Mouse (Mus musculus) heart, postnatal 4 days (tissue): ENCODE measurements around the gene Cd200r3. TPM values are rescaled to one million over a fixed set of nuclear protein-coding genes. Genes with fewer than 3 reads are reported as not detected.

Experiments
- DNase-seq: peaks from one replicate; pipeline ENCODE4 v3.0.0; 2021
- total RNA-seq, 2 experiments: library from RNA; stranded (reverse); gene quantifications; 2 replicates each; pipeline ENCODE4 v1.2.3; 2021

Gene Cd200r3
- under 1 TPM; 0.32 to 0.57 TPM for total RNA-seq

DNA sequence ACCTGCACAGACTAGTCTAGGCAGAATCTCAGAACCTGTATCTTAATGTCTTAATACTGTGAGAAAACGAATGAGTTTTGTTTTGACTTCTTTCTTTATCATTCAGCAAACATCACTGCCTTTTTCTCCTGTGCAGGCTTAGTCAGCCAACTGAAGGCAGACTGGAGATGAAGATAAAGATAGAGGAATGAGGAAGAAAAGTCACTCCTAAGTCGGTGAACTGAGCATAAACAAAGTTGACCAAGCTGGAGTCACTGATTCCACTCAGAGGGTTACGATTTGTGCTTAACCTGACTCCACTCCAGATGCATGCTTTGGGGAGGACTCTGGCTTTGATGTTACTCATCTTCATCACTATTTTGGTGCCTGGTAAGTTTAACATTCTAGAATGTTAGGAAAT, at the start of gene Cd200r3:
TSS of gene Cd200r3 (plus strand) at position 211 of the 400 bp plus-strand sequence.
- no peak for DNase-seq

DNA sequence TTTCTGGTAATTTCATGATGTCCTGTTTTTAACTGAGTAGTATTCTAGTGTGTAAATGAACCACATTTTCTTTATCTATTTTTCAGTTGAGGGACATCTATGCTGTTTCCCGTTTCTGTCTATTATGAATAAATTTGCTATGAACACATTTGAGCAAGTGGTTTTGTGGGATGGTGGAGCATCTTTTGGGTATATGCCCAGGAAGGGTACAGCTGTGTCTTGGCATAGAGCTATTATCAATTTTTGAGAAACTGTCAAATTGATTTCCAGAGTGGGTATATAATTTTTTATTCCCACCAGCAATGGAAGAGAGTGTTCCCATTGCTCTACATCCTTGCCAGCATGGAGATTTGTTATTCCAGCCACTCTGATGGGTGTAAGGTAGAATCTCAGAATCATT, 11.5 kb upstream of the Cd200r3 start:
- DNase-seq: no peak

GRCm38 (mm10) chr16:44951360-44952114, 8.1 kb downstream of the Cd200r3 start:
- DNase-seq: no peak

- DNase-seq: no peak
Observed at GRCm38 (mm10) chr16:44962296-44962695, 18.8 kb downstream of the Cd200r3 start.

- DNase-seq: no peak
Observed at GRCm38 (mm10) chr16:44962777-44963176, 19.3 kb downstream of the Cd200r3 start.

- DNase-seq: no peak
Observed at GRCm38 (mm10) chr16:44964526-44965374, 21.3 kb downstream of the Cd200r3 start.

- DNase-seq: no peak
Observed at GRCm38 (mm10) chr16:44965428-44965827, 21.9 kb downstream of the Cd200r3 start.

DNA sequence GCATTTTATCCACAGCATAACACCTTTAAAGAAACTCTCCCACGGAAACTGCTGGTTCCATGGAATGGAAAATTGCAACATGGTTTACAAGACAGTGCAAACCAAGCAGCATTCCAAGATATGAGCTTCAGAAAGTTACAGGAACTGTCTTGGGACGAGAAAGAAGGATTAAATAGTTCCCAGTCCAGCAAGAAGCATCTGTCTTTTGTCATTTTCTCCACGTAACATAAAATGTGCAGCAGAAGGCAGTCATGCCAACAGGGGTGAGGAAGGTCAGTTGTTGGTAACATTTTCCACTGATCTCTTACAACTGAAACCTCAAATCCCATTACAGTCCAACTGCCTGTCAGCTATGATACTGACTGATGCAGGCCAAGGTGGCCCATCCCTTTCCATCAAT, 22.4 kb downstream of the Cd200r3 start:
- DNase-seq: peak; percentile 20

GRCm38 (mm10) chr16:44966891-44967290, 23.4 kb downstream of the Cd200r3 start:
- DNase-seq: no peak

GRCm38 (mm10) chr16:44968113-44968512, 24.6 kb downstream of the Cd200r3 start:
- no peak for DNase-seq

GRCm38 (mm10) chr16:44970925-44971324, 27.4 kb downstream of the Cd200r3 start:
- no peak for DNase-seq

DNA sequence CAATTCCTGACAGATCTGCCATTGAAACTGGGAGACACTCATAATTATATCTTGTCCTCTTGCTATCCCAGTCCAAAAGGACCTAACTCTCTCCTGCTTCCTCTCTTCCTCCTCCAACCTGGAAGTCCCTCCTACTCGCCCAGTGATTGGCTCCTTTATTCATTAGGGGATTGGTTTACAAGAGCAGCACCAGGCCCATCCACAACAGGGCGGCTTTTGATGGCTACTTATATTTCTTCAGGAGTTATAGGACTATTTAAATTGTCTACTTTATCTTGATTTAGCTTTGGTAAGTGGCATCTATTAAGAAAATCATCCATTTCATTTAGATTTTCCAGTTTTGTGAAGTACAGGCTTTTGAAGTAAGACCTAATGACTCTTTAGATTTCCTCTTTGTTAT, 30.6 kb downstream of the Cd200r3 start:
- no peak for DNase-seq

DNA sequence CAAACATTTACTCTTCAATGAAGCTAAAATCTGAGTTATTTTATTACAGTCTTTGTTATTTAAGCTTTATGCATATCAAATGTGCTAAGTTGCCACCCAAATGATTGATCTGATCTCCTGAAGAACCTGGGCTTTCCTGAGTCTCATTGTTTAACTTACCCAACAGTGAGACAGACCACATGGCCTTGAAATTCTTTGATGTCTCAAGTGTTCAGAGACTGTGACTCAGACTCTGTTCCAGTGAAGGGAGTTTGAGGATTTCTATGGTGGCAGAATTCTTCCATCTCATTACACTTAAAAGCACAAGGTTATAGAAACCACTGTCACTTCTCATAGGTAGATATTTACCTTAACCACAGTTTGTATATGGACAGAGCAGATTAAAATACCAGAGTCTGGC, 32.6 kb downstream of the Cd200r3 start:
- DNase-seq: no peak

DNA sequence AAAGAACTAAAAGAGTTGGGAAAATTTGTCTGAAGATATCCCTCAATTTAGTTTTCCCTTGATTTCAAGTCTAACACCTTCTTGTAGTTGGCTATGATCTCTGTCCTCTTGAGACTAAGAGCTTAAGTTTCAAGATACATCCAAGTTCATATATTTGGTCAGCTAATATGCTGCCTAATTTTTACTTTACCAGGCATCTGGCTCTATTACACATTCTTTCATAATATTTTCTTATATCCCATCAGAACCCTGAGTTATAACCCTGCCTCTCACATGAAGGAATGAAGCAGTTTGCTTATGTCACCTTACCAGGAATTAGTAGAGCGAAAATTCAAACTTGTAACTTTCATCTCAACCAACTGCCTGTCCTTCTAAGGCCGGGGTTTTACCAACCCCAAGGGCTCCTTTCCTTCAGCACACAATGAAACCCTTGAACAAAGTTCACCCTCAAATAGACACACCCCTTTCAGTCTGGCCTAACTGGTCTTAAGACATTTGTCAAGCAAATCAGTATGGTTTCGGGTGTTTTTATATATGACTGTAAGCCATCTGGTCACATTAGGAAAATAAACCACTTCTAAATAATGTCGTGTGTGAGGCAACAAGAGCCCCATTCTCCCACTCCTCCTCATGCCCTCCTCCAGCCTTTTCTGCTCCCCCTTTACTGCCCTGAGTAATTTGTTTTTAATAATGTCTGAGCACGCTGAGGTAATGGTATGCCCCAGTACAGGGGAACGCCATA, 33.6 kb downstream of the Cd200r3 start:
- no peak for DNase-seq

DNA sequence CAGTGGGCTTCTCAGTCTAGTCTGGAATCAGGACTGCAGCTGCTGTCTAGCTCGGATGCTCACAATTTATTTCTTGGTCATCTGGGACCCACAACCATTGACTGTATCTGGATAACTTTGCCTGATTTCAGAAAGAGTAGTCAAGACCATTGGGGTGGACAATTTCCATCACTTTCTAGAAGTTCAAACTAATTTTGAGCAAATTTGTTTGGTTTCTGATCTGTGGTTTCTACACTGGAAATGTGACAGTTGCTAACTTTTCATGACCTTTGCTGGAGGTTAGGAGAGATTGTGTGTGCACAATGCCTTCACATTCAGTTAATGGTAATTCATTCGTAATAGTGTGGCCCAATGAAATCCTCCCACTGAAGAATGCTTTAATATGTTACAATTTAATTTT, 34.7 kb downstream of the Cd200r3 start:
- DNase-seq: no peak

DNA sequence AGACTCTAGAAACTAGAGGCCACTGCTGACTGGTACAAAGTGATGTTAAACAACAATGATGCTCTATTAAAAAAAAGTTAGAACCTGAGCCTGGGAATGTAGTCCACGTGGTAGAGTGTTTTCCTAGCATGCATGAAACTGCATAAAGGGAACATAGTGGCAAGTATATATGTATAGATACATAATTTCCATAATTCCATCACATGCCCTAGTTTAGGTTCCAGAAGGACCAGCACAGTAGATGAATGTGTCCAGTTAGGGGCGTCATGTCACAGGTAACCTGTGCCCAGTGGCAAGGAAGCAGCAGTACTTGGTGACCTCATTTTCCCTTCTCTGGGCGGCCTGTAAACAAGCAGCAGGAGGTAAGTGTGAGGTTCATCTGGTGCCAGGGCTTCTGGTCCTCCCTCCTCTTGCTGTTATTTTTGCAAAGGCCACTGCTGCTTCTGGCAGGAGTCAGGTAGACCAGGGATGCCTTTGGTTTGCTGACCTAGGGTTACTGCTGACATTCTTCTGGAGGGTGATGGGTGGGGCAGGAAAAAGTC, 35.9 kb downstream of the Cd200r3 start:
- DNase-seq: no peak

DNA sequence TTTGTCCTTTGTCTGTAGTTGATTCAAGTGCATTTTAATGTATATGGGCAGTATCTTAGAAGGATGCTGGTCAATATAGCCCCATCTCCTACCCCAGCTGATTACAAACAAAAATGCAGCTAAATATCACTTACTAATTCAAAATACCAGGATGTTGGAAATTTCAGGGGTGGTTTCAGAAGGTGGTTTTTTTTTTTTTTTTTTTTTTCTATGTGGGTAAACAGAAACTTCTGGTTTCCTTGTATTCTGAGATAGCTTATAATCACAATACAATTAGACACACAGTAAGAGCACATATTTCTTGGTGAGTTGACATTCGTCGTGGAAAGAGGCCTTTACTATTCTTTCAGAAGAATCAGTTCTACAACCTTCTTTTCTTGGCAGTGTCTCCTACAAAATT, 39.5 kb downstream of the Cd200r3 start:
- DNase-seq: no peak

- DNase-seq: no peak
Observed at GRCm38 (mm10) chr16:44983379-44984060, 40.0 kb downstream of the Cd200r3 start.

DNA sequence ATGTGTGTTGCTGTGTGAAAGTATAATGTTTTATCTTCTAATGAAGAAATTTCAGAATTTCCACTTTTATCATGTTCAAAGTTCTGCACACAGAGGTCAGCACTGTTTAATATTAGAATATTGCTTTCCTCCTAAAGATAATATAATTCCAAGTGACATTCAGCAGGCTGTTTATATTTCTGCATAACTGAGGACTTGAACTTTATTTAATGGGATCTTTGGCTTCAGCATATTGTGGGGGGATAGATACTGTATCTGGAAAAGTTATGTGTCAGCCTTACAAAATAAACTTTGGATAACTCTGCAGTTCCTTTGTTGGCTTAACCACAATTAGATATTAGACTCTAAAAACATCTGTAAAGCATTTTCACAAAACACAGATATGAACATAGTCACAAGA, 40.6 kb downstream of the Cd200r3 start:
- DNase-seq: no peak

DNA sequence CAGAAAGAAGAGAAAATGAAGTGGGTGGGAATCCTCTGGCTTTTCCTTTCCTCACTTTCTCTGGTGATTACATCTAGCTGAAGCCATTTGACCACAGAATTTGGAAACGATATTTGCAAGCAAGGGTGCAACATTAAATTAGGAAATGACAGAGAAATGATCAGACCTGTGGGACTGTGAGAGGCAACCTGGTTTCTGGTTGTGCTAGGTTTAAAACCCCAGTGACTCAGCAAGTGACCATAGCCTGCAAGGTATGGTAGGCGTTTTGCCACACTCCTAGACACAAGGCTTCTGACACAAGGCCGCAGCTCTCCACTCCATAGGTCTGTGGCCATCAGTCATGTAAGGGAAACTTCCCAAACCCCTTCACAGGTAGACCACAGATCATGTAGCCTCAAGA, 41.4 kb downstream of the Cd200r3 start:
- DNase-seq: no peak

DNA sequence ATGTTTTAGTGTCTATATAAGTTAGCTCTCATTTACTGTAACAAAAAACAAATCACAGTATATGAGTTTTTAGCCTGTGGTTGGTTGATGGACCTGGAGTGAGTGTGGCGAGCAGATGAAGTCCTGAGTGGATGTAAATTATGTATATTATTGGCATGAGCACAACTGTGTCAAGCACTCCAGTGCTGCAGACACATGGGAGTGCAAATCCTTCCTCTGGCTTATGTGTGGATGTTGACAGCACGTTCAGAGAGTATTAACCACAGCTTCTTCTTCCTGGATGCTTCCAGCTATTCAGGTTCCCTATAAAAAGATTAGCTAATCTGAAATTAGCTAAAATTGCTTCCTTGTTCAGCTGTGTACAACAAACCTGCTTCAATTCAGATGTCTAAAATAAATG, 42.6 kb downstream of the Cd200r3 start:
- DNase-seq: no peak

DNA sequence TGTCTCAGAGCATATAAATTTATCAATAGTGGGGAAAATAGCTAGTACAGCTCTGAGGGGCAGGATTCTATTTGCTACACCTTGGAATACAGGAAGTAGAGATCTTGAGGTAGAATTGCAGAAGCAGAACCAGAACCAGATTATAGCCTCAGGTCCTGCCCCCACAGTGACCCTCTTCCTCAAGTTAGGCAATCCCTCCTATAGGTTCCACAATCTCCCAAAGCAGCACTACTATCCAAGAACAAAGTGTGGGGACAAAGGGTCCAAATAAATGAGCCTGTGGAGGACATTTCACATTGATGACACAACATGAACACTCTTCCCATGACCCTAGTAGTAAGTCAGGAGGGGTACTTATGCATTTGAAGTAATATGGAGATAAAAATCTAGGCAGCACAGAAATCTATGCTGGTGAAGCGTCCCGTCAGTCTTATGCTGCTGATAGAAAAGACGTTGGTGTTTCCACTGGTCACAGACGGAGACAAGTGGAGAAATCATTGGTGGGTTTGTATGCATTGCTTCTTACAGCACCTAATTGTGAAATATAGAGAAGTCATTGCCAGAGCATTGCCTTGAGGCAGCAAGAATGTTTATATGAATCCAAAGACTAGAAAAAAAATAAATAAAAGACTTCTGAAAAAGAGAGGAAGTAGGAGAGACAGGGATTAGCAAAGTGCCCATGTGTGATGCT, 45.3 kb downstream of the Cd200r3 start:
- DNase-seq: no peak
